Mouse (Mus musculus): Measurements from ENCODE around the gene Dkkl1.

DNA sequence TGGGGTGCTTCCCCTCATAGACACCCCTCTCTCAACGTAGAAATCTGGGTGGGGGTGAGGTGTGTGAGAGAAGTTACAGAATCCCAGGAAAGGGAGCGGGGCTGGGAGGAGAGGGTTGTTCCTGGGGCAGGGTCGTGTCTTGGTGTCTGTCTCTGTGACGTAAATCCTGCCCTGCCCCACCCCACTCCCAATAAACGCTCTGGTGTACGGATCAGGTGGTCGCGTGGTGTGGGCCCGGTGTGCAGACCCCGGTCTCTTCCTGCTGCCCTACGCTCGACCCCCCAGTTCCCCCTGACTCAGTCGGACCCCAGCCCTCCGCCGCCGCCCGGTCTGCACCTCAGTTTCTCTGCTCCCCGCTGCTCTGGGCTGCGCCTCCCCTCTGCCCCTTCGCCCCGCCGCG lies 36.0 kb downstream of the Dkkl1 start:
- TF ChIP-seq CTCF (IDR thresholded peaks at IDR 0.05; ENCODE audit: control insufficient read depth, insufficient read depth, insufficient read length) (no peak), MAX (IDR thresholded peaks at IDR 0.05) (no peak), CEBPB (IDR thresholded peaks at IDR 0.05; ENCODE audit: low read depth) (no peak), MYOD1 (IDR thresholded peaks at IDR 0.05; ENCODE audit: control insufficient read depth, insufficient read length, low read depth) (no peak)
